Mouse (Mus musculus) urinary bladder, adult 18-20 months (tissue): ENCODE measurements around the gene Btbd7.

Experiments used
- DNase-seq, 2 experiments: peaks; one replicate each; pipeline ENCODE4 v3.0.0; 2022; ENCODE audit warnings: low spot score in 2 of 2, mixed read lengths in 2 of 2

The Btbd7 gene

DNA sequence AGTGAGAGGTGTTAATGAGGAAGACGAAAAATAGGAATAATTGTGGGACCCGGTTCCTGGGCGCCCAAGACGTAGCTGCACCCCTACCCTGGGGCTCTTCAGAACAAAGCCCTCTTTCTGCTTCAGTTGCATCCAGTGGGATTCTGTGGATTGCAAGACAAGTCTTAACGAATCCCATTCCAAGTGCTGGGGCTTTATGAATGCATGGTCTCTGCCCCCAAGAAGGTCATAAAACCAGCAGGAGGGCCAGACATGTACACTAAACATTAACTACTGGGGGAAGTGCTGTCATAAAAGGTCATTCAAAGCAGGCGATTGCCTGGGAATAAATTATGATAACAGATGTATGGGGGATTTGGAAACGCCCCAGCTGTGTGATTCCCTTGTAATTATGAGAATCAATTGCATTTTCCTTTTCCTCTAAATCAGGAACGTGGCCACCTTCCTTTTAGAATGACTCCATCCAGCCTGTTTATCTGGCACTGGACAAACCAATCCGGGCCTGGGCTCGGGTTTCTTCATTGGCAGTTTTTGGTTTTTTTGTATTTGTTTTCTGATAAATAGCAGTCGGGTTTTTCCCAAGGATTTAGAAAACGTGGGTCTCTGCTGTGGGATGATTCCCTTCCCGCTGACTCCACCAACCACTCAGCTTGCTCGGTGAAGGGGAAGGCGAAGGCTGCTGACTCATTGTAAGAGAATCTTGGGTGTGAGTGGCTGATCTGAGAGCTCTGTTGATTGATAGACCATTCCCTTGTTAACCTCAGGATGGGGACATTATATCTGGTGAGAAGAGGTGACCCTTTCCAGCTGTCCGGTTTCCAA is 147.3 kb downstream of the Btbd7 start:
- no peak for DNase-seq
